Mouse (Mus musculus) embryonic facial prominence, embryonic 14.5 days (tissue): Measurements from ENCODE around the gene Xrcc1. TPM values are rescaled to one million over a fixed set of nuclear protein-coding genes. Genes with fewer than 3 reads are reported as not detected.

ENCODE experiments used
- ATAC-seq: fragments of 200-750 bp; cut with Nextera tagmentation; 2 replicates; pipeline ENCODE4 v1.8.0; 2017; ENCODE audit warnings: low read depth, moderate number of reproducible peaks, moderate TSS enrichment
- DNase-seq: peaks from one replicate; pipeline ENCODE4 v3.0.0-alpha.2; 2015; ENCODE audit warnings: low spot score
- H3K27ac ChIP-seq: fragments of 300-500 bp; sonication (generic); replicated peaks from 2 replicates; pipeline ENCODE4 v1.5.1; 2014; ENCODE audit warnings: low read depth, mild to moderate bottlenecking, low read length, moderate library complexity
- H3K27me3 ChIP-seq: fragments of 300-500 bp; sonication (generic); replicated peaks from 2 replicates; pipeline ENCODE4 v1.6.1; 2014; ENCODE audit warnings: low read length; ENCODE audit not compliant: control insufficient read depth, insufficient read depth
- H3K36me3 ChIP-seq: fragments of 300-500 bp; sonication (generic); 2 replicates; pipeline ENCODE4 v1.6.1; 2014; ENCODE audit warnings: low read length, mixed read lengths; ENCODE audit not compliant: control insufficient read depth, insufficient read depth
- H3K4me1 ChIP-seq: fragments of 300-500 bp; sonication (generic); 2 replicates; pipeline ENCODE4 v1.6.1; 2014; ENCODE audit warnings: antibody characterized with exemption, low read length; ENCODE audit not compliant: control insufficient read depth, insufficient read depth
- H3K4me2 ChIP-seq: fragments of 300-500 bp; sonication (generic); 2 replicates; pipeline ENCODE4 v1.6.1; 2014; ENCODE audit warnings: low read depth, mild to moderate bottlenecking, low read length, moderate library complexity, mixed read lengths
- H3K4me3 ChIP-seq: fragments of 300-500 bp; sonication (generic); 2 replicates; pipeline ENCODE4 v1.5.1; 2014; ENCODE audit warnings: low read depth, mild to moderate bottlenecking, low read length
- H3K9ac ChIP-seq: fragments of 300-500 bp; sonication (generic); 2 replicates; pipeline ENCODE4 v1.6.1; 2014; ENCODE audit warnings: low read depth, mild to moderate bottlenecking, low read length, moderate library complexity, mixed read lengths
- H3K9me3 ChIP-seq: fragments of 300-500 bp; sonication (generic); 2 replicates; pipeline ENCODE4 v1.6.1; 2016; ENCODE audit warnings: low read length; ENCODE audit not compliant: control insufficient read depth
- WGBS: fragments of 180-500 bp; shearing (Covaris S2); extraction: QIAGEN DNeasy Blood & Tissue Kit; methylation state at CpG from one replicate; pipeline ENCODE4 v1.1.7; 2014; 5-methylcytosine and 5-hydroxymethylcytosine counted together
- polyA plus RNA-seq: library from polyadenylated mRNA; unstranded; fragments of >200 nt; fragmentation: Nextera tagmentation; extraction: Ambion mirVana; gene quantifications from 2 replicates; pipeline ENCODE4 v1.2.1, GENCODE M21; 2014

Xrcc1 gene
- polyA plus RNA-seq = 88.4 and 97.9 TPM in 2 replicates

DNA sequence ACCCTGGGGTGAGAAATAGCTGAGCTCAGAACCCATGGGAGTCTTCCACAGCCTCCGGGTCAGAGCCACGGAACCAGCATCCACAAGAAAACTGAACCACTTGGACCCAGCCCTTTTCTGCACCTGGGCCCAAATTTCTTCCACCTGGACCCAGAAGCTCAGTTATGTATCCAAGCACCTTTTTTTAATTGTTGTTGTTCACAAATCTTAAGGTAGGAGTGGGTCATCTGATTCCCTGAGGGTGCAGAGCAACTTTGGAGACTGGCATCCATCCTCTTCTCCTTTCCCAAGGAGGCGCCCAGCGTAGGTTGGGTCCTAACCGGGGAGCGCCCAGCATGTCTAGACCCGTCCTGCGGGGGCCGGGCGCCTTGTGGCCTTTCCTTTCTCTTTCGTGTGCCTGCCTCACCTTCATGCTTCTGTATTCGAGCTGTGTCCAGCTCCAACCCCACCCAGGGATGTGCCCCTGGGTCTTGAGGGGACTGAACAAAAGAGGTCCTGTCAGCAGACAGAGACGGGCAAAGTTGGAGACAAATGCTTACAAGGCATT lies at the start of gene Xrcc1, which contains the start of gene Pinlyp:
Xrcc1 (plus strand) TSS at position 222 of the 547 bp plus-strand sequence.
Pinlyp (minus strand) TSS at position 51 of the 547 bp plus-strand sequence.
- no peak for DNase-seq
- H3K9me3 ChIP-seq = no peaks in the 10 kb centered on the region; the same call in 1 of the 2 replicates
- no peaks in the 10 kb centered on the region for H3K27me3 ChIP-seq
- peak within 1 kb of the TSS; percentile 83 for H3K4me2 ChIP-seq
- peaks cover 23% of the 10 kb centered on the region for H3K36me3 ChIP-seq
- peak within 1 kb of the TSS; percentile 88 for H3K9ac ChIP-seq
- peak within 1 kb of the TSS; percentile 85 for H3K4me3 ChIP-seq
- peaks cover 8% of the 10 kb centered on the region; the same call in 1 of the 2 replicates for H3K4me1 ChIP-seq
- WGBS = 40% methylated on average over 13 of the region's 13 CpGs
- peak within 1 kb of the TSS; percentile 64 for H3K27ac ChIP-seq
- ATAC-seq = no peak

DNA sequence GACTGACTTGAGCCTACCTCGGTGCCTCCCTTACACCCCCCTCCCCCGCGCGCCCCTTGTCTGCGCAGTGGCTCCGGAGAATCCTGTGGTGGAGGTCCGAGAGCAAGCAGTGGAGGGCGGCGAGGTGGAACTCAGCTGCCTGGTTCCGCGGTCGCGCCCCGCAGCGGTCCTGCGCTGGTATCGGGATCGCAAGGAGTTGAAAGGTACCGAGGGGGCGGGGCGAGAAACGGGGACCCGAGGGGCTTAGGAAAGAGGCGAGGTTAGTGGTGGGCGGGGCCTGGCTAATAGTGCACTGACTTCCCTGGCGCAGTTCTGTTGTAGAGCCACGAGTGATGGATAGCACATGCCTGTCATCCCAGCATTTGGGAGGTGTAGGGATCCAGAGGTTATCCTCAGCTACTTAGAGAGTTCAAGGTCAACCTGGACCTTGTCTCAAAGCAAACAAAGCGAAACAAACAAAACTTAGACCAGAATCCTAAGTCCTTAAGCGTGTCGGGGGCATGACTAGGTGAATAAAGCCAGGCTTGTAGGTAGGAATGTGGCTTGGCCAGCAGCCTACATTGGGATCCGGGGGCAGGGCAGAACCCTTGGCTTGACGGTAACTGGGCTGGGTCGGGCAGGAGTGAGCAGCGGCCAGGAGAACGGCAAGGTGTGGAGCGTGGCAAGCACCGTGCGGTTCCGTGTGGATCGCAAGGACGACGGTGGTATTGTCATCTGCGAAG lies 46.1 kb upstream of the Xrcc1 start:
- H3K27ac ChIP-seq = no peak overlapping the region
- H3K4me3 ChIP-seq = peak overlapping the region; percentile 37
- peak overlapping the region; percentile 65 for H3K4me2 ChIP-seq
- DNase-seq = peak; percentile 51
- ATAC-seq = peak; percentile 38; the same call in 1 of the 2 replicates
- WGBS = 11% methylated on average over 43 of the region's 43 CpGs
- H3K36me3 ChIP-seq = no peaks in the 10 kb centered on the region
- H3K27me3 ChIP-seq = peaks cover 12% of the 10 kb centered on the region
- H3K9ac ChIP-seq = peak overlapping the region; percentile 40; the same call in 1 of the 2 replicates
- H3K4me1 ChIP-seq = peaks cover 8% of the 10 kb centered on the region
- no peaks in the 10 kb centered on the region for H3K9me3 ChIP-seq

DNA sequence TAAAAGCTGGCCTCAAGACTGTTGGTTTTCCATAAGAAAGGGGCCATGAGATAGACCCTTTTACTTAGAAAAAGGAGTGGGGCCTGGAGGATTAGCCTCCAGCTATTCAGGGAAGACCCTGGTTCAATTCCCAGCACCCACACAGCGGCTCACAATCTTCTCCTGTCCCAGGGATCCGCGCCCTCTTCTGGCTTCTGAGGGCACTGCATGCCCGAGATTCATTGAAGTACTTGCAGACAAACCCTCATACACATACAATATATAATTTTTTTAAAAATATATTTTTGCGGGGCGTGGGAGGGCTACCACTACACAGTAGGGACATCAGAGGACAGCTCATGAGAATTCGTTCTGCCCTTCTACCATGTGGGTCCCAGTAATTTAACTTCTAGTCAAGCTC lies 45.2 kb upstream of the Xrcc1 start:
- no peak overlapping the region for H3K4me2 ChIP-seq
- H3K9me3 ChIP-seq = no peaks in the 10 kb centered on the region
- H3K4me3 ChIP-seq = no peak overlapping the region
- peaks cover 12% of the 10 kb centered on the region for H3K27me3 ChIP-seq
- ATAC-seq (no peak), DNase-seq (no peak)
- WGBS = 37% methylated on average over 7 of the region's 7 CpGs
- H3K27ac ChIP-seq = no peak overlapping the region
- H3K4me1 ChIP-seq = peaks cover 16% of the 10 kb centered on the region
- H3K36me3 ChIP-seq = no peaks in the 10 kb centered on the region
- H3K9ac ChIP-seq = no peak overlapping the region

DNA sequence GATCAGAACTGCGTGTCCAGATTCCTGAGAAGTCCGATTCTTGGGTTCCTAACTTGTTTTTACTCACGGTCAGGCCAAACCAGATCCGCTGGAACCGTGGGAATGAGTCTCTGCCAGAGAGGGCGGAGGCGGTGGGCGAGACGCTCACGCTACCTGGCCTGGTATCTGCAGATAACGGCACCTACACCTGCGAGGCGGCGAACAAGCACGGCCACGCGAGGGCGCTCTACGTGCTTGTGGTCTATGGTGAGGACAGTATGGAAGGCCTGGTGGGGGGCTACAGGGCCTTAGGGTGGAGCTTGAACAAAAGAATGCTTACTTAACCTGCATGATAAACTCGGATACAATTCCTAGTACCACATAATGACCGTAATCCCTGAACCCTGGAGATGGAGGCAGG lies 44.6 kb upstream of the Xrcc1 start:
- no peak overlapping the region for H3K9ac ChIP-seq
- no peaks in the 10 kb centered on the region for H3K9me3 ChIP-seq
- peaks cover 18% of the 10 kb centered on the region for H3K4me1 ChIP-seq
- WGBS = 53% methylated on average over 18 of the region's 21 CpGs
- no peak overlapping the region for H3K4me3 ChIP-seq
- H3K4me2 ChIP-seq = no peak overlapping the region
- DNase-seq (no peak), ATAC-seq (no peak)
- H3K36me3 ChIP-seq = no peaks in the 10 kb centered on the region
- no peak overlapping the region for H3K27ac ChIP-seq
- H3K27me3 ChIP-seq = peaks cover 12% of the 10 kb centered on the region

DNA sequence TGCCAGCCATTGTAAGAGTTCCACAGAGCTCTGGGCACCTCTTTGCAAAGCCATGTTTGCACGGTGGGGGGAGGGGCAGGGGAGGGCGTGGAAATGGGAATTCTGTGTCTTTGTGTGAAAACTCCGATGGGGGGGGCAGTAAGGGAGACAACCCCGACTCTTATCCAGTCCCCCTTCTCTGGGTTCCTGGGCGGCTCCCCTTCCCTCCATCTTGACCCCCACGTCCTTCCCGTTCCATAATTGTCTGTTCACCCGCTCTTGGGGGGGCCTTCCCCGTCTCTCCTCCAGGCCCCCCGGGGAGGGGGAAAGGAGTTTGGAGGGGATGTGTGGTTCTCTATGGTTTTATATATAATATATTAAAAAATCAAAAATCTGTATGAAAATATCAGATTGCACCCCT lies 42.1 kb upstream of the Xrcc1 start:
- Histone ChIP-seq H3K36me3 (no peaks in the 10 kb centered on the region), H3K27me3 (peaks cover 8% of the 10 kb centered on the region), H3K27ac (no peak overlapping the region), H3K4me3 (no peak overlapping the region), H3K4me2 (peak overlapping the region; percentile 33), H3K9me3 (no peaks in the 10 kb centered on the region), H3K9ac (no peak overlapping the region), H3K4me1 (peaks cover 29% of the 10 kb centered on the region)
- no peak for ATAC-seq
- no peak for DNase-seq
- WGBS = 24% methylated on average over 9 of the region's 10 CpGs

DNA sequence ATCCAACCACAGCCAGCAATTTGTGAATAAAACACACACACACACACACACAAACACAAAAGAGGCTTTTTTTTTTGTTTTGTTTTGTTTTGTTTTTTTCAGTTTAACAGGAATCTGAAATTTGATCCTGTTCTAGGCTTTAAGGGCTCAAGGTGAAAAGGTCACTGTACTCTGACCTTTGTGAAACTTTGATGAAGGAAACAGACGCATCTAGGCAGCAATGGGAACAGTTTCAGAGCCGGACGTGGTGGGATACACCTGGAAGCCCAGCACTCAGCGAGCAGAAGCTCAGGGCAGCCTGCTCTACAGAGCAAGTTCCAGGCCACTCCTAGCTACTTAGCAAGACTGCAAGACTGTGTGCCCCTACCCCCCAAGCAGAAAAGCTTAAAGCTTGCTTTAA lies 41.2 kb upstream of the Xrcc1 start:
- peaks cover 29% of the 10 kb centered on the region for H3K4me1 ChIP-seq
- no peak overlapping the region for H3K9ac ChIP-seq
- no peak for ATAC-seq
- no peak for DNase-seq
- no peak overlapping the region for H3K4me3 ChIP-seq
- H3K4me2 ChIP-seq = no peak overlapping the region
- no peaks in the 10 kb centered on the region for H3K9me3 ChIP-seq
- H3K27me3 ChIP-seq = no peaks in the 10 kb centered on the region; the same call in none of the 2 replicates
- no peaks in the 10 kb centered on the region for H3K36me3 ChIP-seq
- no peak overlapping the region for H3K27ac ChIP-seq
- WGBS = 13% methylated on average over 4 of the region's 4 CpGs

DNA sequence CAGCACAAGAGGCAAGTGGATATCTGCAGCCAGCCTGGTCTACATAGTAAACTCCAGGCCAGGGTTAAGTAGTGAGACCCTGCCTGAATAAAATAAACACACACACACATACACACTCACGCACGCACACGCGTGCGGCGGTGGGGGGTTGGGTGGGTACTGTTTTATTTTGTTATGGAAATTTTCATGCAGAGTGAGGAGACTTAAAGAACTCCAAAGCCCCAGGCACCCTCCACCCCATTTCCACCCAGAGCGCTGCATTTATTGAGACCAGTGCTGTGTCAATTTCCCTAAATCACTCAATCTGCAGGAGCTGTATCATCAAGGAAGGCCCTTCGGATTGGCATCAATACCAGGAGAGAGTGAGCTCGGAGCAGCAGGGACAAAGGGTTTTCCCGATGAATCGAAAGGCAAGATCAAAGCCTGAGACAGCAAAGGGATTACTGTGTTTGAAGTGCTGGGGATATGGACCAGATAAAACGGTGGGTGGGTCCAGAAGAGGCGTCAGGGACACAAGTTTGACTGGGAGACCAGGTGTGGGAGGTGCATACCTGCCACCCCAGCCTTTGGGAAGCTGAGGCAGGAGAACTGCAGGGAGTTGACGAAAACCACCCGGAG lies 40.5 kb upstream of the Xrcc1 start:
- DNase-seq (no peak), ATAC-seq (no peak)
- H3K9me3 ChIP-seq = no peaks in the 10 kb centered on the region
- H3K4me1 ChIP-seq = peaks cover 29% of the 10 kb centered on the region
- no peaks in the 10 kb centered on the region; the same call in 1 of the 2 replicates for H3K27me3 ChIP-seq
- peak overlapping the region; percentile 100 for H3K27ac ChIP-seq
- 0 out of 2 replicates have a peak overlapping the region, but pooled peaks have one; percentile 40 for H3K9ac ChIP-seq
- peaks cover under 1% of the 10 kb centered on the region; the same call in 1 of the 2 replicates for H3K36me3 ChIP-seq
- H3K4me3 ChIP-seq = peak overlapping the region; percentile 78; the same call in 1 of the 2 replicates
- 22% methylated on average over 15 of the region's 15 CpGs for WGBS
- H3K4me2 ChIP-seq = peak overlapping the region; percentile 81

DNA sequence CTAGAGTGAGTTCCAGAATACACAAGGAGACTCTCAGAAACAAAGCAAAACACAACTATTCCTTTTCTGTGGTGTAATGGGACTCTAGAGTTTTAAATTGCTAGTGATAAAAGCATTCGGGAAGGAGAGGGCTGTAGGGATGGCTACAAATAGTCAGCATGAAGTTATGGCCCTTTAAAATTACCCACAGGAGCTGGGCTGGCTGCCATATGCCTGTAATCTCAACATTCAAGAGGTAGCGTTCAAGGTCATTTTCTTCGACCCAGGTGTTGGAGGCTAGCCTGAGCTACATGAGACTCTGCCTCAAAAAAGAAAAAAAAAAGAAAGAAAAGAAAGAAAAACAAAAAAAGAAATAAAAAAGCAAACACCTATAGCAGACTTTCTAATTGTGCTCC lies 40.0 kb upstream of the Xrcc1 start:
- H3K9me3 ChIP-seq = no peaks in the 10 kb centered on the region
- peaks cover 29% of the 10 kb centered on the region for H3K4me1 ChIP-seq
- no peak for DNase-seq
- WGBS = 9% methylated on average over 3 of the region's 3 CpGs
- peak overlapping the region; percentile 97 for H3K9ac ChIP-seq
- peak overlapping the region; percentile 100 for H3K27ac ChIP-seq
- peak overlapping the region; percentile 81 for H3K4me2 ChIP-seq
- H3K27me3 ChIP-seq = no peaks in the 10 kb centered on the region
- ATAC-seq = no peak
- H3K36me3 ChIP-seq = peaks cover 5% of the 10 kb centered on the region
- peak overlapping the region; percentile 78 for H3K4me3 ChIP-seq
